Mouse (Mus musculus) neural tube, embryonic 14.5 days (tissue): Measurements from ENCODE around the gene Inpp5a. TPM values are rescaled to one million over a fixed set of nuclear protein-coding genes. Genes with fewer than 3 reads are reported as not detected.

Source experiments
- ATAC-seq: fragments of 200-750 bp; cut with Nextera tagmentation; 2 replicates; pipeline ENCODE4 v1.8.0; 2017; ENCODE audit warnings: low read depth, mild to moderate bottlenecking, moderate TSS enrichment, moderate library complexity
- H3K27ac ChIP-seq: fragments of 300-500 bp; sonication (generic); 2 replicates; pipeline ENCODE4 v1.5.1; 2014; ENCODE audit warnings: low read depth, mild to moderate bottlenecking, control low read depth, low read length, moderate library complexity, mixed read lengths
- H3K27me3 ChIP-seq: fragments of 300-500 bp; sonication (generic); 2 replicates; pipeline ENCODE4 v1.6.1; 2014; ENCODE audit warnings: low read length; ENCODE audit not compliant: control insufficient read depth, insufficient read depth
- H3K36me3 ChIP-seq: fragments of 300-500 bp; sonication (generic); 2 replicates; pipeline ENCODE4 v1.6.1; 2014; ENCODE audit warnings: low read length, mixed read lengths; ENCODE audit not compliant: control insufficient read depth, insufficient read depth
- H3K4me1 ChIP-seq: fragments of 300-500 bp; sonication (generic); 2 replicates; pipeline ENCODE4 v1.6.1; 2014; ENCODE audit warnings: low read length; ENCODE audit not compliant: control insufficient read depth, insufficient read depth
- H3K4me2 ChIP-seq: fragments of 300-500 bp; sonication (generic); 2 replicates; pipeline ENCODE4 v1.6.1; 2014; ENCODE audit warnings: mild to moderate bottlenecking, low read depth, low read length, control low read depth
- H3K4me3 ChIP-seq: fragments of 300-500 bp; sonication (generic); 2 replicates; pipeline ENCODE4 v1.5.1; 2014; ENCODE audit warnings: low read depth, low read length, control low read depth, mixed read lengths
- H3K9ac ChIP-seq: fragments of 300-500 bp; sonication (generic); replicated peaks from 2 replicates; pipeline ENCODE4 v1.6.1; 2014; ENCODE audit warnings: low read depth, mild to moderate bottlenecking, control low read depth, low read length, mixed read lengths
- H3K9me3 ChIP-seq: fragments of 300-500 bp; sonication (generic); 2 replicates; pipeline ENCODE4 v1.6.1; 2016; ENCODE audit warnings: low read length; ENCODE audit not compliant: control insufficient read depth
- WGBS: fragments of 180-500 bp; shearing (Covaris S2); extraction: QIAGEN DNeasy Blood & Tissue Kit; methylation state at CpG from one replicate; pipeline ENCODE4 v1.1.7; 2014; 5-methylcytosine and 5-hydroxymethylcytosine counted together
- polyA plus RNA-seq: library from polyadenylated mRNA; unstranded; fragments of >200 nt; fragmentation: Nextera tagmentation; extraction: Ambion mirVana; gene quantifications from 2 replicates; pipeline ENCODE4 v1.2.1, GENCODE M21; 2014

Gene Inpp5a
- polyA plus RNA-seq, 1 experiment from 2014 or later: 25.3 TPM

DNA sequence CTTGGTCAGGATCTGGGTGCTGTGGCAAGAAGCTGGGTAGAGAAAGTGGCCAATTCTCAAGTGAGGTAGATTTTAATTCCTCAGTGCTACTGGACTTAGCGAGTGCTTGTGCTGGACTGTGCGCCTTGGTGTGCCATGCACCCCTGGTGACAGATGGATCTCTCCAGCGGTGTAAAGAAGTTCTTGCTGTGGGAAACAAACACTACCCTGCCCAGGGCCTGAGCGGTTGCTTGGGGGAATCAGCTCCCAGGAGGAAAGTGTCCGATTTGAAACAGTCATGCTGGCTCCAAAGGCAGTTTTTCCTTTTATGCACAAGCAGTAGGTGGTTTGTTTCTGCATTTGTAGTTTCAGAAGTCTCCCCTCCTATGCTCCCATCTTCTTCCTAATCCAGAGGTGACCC, 2.8 kb downstream of the Inpp5a start:
- H3K36me3 ChIP-seq: no peaks in the 10 kb centered on the region
- no peaks in the 10 kb centered on the region for H3K9me3 ChIP-seq
- WGBS: 68% methylated on average over 5 of the region's 5 CpGs
- ATAC-seq: no peak
- no peaks in the 10 kb centered on the region for H3K27me3 ChIP-seq
- H3K4me3 ChIP-seq: no peak overlapping the region
- no peak overlapping the region for H3K27ac ChIP-seq
- no peak overlapping the region for H3K4me2 ChIP-seq
- H3K9ac ChIP-seq: no peak overlapping the region
- H3K4me1 ChIP-seq: peaks cover 21% of the 10 kb centered on the region; the same call in 1 of the 2 replicates

DNA sequence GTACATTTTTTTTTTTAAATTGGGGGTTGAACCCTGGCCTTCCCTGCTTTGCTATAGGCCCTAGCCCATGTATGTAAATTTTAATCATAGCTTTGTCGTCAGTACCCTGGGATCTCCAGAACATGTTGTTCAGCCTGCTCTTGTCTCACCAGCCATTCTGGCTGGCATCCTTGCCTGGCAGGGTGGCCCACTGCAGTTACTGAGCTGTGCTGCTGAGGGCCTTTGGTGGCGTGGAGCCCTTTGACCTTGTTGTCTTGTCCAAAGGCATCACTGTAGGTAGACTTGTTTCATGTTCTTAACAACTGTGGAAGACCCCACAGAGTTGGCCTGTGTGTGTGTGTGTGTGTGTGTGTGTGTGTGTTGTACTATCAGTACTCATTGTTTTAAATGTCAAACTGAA, 3.2 kb downstream of the Inpp5a start:
- no peaks in the 10 kb centered on the region for H3K9me3 ChIP-seq
- H3K27ac ChIP-seq: no peak overlapping the region
- no peaks in the 10 kb centered on the region for H3K36me3 ChIP-seq
- WGBS: 69% methylated on average over 2 of the region's 2 CpGs
- H3K4me2 ChIP-seq: no peak overlapping the region
- H3K4me1 ChIP-seq: peaks cover 21% of the 10 kb centered on the region; the same call in 1 of the 2 replicates
- ATAC-seq: no peak
- H3K4me3 ChIP-seq: no peak overlapping the region
- no peak overlapping the region for H3K9ac ChIP-seq
- no peaks in the 10 kb centered on the region for H3K27me3 ChIP-seq

DNA sequence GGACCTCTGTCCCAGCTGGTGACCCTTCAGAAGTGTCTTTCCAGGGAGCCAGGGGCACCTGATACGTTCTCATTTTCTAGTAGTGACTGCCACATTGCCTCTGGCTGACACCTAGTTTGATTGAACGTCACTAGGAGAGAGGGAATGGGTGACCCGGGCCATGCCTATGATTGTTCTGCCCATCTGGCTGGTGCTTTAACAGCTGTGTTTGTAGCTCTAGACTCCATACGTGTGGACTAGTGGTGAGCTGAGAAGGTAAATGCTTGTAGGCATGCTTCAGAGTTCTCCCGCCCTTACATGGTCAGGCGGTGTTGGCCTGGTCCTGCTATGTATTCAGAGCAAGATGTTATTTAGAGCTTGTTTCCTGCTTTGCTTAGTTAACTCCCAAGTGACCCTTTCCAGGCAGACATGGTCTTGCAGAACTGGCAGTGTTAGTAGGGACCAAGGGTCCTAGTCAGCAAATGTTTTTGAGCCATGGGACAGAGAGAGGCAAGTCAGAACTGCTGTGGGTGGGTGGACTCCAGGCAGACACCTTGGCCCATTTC, 3.9 kb downstream of the Inpp5a start:
- WGBS: 74% methylated on average over 6 of the region's 6 CpGs
- ATAC-seq: no peak

DNA sequence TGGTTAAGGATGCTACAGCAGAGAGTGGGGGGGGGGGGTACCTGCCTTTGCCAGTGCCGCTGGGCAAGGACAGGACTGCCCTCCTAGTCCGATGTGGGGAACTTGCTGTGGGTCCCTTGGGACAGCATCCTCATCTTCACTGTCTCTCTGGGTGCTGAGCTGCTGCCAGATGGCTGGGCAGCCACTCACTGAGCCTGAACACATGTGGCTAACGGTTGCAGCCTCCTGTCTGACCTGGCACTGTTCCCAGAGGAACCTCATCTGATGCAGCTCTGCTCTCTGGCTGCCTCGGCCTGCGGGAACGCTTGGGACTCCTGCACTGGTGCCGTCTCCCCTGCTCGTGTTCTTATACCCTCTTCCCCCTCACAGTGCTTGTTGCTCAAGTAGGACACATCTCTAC, 8.6 kb downstream of the Inpp5a start:
- Histone ChIP-seq H3K27me3 (no peaks in the 10 kb centered on the region), H3K9ac (no peak overlapping the region), H3K4me1 (peaks cover 11% of the 10 kb centered on the region), H3K36me3 (no peaks in the 10 kb centered on the region), H3K27ac (no peak overlapping the region), H3K4me2 (no peak overlapping the region), H3K9me3 (no peaks in the 10 kb centered on the region), H3K4me3 (no peak overlapping the region)
- peak; percentile 75 for ATAC-seq
- 25% methylated on average over 8 of the region's 8 CpGs for WGBS

More for the DNA sequence above, 3.9 kb downstream of the Inpp5a start:
- Histone ChIP-seq H3K9ac (no peak overlapping the region), H3K27ac (no peak overlapping the region), H3K27me3 (no peaks in the 10 kb centered on the region), H3K4me2 (no peak overlapping the region), H3K4me1 (peaks cover 26% of the 10 kb centered on the region), H3K9me3 (no peaks in the 10 kb centered on the region), H3K36me3 (no peaks in the 10 kb centered on the region), H3K4me3 (no peak overlapping the region)

DNA sequence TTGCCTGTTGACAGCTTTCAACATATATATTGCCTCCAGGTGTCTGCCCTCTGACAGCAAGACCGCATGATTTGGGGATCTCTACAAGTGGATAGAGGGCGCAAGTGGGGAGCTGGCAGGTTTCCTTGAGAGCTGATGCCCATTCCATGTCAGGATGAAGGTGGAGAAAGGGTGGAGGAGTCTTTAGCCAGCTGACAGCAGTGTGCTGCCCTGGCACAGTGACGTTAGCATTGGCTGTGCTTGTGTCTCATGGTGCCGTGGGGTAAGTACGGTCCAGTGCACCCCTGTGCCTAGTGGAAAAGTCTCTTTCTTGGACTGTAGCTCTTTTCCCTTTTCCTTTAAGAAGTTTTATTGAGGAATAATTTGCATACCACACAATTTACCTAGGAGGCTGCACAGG, 9.2 kb downstream of the Inpp5a start:
- ATAC-seq: no peak
- H3K4me1 ChIP-seq: peaks cover 11% of the 10 kb centered on the region

DNA sequence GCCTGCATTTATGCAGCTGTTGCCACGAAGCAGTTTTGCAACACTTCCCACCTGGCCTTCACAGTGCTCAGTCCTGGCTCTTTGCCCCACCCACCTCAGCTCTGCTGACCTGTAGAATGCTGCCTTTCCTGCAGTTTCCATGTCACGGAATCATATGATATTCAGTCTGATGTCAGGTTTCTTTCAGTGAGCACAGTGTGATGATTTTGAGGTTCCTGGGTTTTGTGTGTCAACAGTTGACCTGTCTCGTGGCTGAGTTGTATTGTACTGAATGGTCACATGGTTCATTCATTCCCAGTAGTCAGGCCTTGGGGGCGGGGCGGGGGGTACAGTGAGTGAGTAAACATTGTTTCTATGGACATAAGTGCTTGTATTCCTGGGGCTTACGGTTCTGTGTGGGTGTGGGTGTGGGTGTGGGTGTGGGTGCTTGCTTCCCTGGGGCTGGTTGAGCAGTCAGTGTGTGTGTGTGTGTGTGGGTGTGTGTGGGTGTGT, 9.7 kb downstream of the Inpp5a start:
- Histone ChIP-seq H3K27me3 (no peaks in the 10 kb centered on the region), H3K9me3 (no peaks in the 10 kb centered on the region), H3K4me3 (no peak overlapping the region), H3K4me1 (peaks cover 11% of the 10 kb centered on the region), H3K9ac (no peak overlapping the region), H3K36me3 (no peaks in the 10 kb centered on the region), H3K27ac (no peak overlapping the region), H3K4me2 (no peak overlapping the region)
- ATAC-seq: no peak
- WGBS: 76% methylated on average over 6 of the region's 6 CpGs

More for the DNA sequence above, 9.2 kb downstream of the Inpp5a start:
- no peaks in the 10 kb centered on the region for H3K27me3 ChIP-seq
- H3K4me2 ChIP-seq: no peak overlapping the region
- H3K4me3 ChIP-seq: no peak overlapping the region
- H3K9me3 ChIP-seq: no peaks in the 10 kb centered on the region
- H3K27ac ChIP-seq: no peak overlapping the region
- H3K36me3 ChIP-seq: no peaks in the 10 kb centered on the region
- no peak overlapping the region for H3K9ac ChIP-seq
- WGBS: 84% methylated on average over 5 of the region's 5 CpGs

DNA sequence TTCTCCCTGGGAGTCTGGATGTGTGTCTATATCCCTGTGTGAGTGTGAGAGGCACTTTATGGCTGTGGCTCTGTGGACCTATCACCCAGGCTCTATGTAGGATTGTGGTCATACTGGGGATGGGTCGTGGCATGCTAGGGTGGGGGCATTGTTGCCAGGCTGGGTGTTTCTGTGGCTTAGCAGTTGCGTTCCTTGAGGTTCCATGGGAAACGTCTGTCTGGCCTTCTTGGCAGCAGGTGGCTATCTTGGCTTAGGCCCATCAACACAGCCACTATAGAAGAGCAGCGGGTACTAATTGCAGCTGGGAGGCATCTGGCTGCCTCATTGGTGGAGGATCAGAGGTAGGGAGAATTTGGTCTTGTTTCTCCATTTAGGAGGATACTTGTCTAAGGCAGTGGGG, 10.7 kb downstream of the Inpp5a start:
- no peak for ATAC-seq
- WGBS: 74% methylated on average over 4 of the region's 4 CpGs

DNA sequence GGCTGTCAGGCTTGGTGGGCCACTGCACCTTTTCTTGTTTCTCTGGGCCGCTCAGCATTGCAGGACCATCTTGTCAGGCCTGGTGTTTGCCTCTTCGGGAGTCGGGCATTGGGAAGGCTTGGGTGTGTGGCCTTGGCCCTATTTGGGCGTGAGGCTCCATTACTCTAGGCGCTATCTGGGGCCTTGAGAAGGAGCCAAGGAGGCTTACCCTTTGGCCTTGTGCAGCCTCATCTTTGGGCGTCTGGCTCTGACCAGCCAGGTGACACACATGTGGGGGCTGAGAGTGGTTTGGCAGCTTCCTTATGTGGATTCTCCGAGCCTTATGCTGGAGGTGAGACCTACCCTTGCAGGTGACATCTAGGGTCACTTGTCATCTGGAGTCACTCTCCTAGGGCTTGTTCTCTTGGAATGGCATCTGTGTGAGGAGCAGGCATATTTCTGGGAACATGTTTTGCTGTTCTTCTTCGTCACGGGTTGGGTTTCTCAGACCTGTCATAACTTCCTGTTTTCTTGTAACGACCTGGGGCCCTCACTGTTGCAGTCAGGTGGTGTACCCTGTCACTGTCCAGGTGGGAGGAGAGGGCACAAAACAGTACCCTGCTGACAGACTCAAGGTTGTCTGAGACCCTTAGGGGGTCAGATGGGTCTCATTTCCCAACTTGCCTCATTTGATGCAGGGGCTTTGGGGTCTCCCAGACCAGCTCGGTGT, 11.2 kb downstream of the Inpp5a start:
- 91% methylated on average over 11 of the region's 11 CpGs for WGBS
- Histone ChIP-seq H3K36me3 (no peaks in the 10 kb centered on the region), H3K9me3 (no peaks in the 10 kb centered on the region), H3K27ac (no peak overlapping the region), H3K4me3 (no peak overlapping the region), H3K9ac (no peak overlapping the region), H3K27me3 (no peaks in the 10 kb centered on the region), H3K4me1 (peaks cover 11% of the 10 kb centered on the region), H3K4me2 (no peak overlapping the region)
- no peak for ATAC-seq

More for the DNA sequence above, 10.7 kb downstream of the Inpp5a start:
- Histone ChIP-seq H3K4me1 (peaks cover 11% of the 10 kb centered on the region), H3K36me3 (no peaks in the 10 kb centered on the region), H3K9me3 (no peaks in the 10 kb centered on the region), H3K4me3 (no peak overlapping the region), H3K9ac (no peak overlapping the region), H3K4me2 (no peak overlapping the region), H3K27ac (no peak overlapping the region), H3K27me3 (no peaks in the 10 kb centered on the region)

DNA sequence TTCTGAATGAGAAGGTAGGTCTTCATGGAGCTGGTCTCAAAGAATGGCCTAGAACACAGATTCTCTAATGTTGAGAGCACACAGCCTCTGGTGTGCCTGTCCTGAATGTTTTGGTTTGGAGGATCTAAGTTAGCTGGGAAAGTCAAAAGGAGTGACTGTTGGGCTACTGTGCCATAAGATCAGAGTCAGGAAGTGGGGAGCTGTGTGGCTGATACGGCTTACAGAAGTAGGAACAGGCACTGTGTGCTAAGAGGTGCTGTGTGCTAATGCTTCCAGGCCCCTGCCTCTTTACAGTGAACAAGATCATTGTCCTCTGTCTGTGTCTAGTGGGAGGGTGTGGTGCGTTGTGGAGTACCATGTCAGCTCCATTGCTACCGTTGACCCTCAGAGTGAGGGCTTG, 12.0 kb downstream of the Inpp5a start:
- Histone ChIP-seq H3K4me3 (no peak overlapping the region), H3K27ac (no peak overlapping the region), H3K4me2 (no peak overlapping the region), H3K36me3 (no peaks in the 10 kb centered on the region), H3K4me1 (peaks cover 10% of the 10 kb centered on the region), H3K9ac (no peak overlapping the region), H3K27me3 (no peaks in the 10 kb centered on the region), H3K9me3 (no peaks in the 10 kb centered on the region)
- WGBS: 96% methylated on average over 3 of the region's 3 CpGs
- no peak for ATAC-seq
